Mouse (Mus musculus) spleen, postnatal 36 days (tissue): ENCODE measurements around the gene Zfp804b.
"Not testable (repeated sequence)": the region's sequence is repeated elsewhere in the genome, so short reads cannot be mapped to it uniquely, and the experiment has no call there.

Source experiments
- DNase-seq, 2 experiments: peaks; one replicate each; pipeline ENCODE4 v3.0.0; 2022; ENCODE audit warnings: low spot score in 2 of 2, mixed read lengths in 1 of 2

Zfp804b gene

DNA sequence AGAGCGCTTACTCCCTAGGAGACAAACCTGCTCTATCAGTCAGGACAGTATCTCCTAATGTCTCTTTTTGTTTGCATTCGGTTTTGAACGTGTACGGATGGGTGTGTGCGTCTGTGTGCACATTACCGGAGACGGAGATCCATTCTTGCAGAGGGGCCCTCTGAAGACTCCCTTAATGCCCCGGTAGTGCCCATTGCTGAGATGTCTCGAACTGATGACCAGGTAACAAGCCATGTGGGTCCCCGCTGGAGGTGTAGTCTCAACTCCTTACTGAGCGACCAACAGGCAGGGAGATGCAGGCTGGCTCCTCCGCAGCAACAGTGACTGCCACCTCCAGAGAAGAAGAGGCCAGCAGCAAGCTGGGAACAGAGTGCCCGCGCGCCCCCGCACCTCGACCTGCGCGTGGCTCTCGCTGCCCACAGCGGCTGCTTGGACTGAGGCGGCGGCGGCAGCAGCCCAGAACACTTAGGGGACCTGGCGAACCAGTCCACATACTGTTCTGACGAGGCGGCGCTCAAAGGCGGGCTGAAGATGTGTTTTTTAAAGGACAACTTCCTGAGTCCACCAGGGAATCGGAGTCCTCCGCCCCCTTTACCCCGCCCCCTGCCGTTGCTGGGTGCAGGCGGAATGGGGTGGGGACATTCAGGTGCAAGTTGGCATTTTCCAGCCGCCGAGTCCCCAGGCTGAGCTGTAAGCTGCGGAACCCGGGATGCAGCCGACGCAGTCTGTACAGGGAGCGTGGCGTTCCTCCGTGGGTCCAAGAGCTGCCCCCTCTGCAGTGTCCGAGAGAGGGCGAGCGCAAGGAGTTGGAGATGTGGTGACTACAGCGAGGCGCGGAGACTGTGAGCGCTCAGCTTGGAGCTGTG, at the start of gene Zfp804b:
Gene Zfp804b (minus strand): TSS at position 612 of the 866 bp plus-strand sequence.
- no peak for DNase-seq

DNA sequence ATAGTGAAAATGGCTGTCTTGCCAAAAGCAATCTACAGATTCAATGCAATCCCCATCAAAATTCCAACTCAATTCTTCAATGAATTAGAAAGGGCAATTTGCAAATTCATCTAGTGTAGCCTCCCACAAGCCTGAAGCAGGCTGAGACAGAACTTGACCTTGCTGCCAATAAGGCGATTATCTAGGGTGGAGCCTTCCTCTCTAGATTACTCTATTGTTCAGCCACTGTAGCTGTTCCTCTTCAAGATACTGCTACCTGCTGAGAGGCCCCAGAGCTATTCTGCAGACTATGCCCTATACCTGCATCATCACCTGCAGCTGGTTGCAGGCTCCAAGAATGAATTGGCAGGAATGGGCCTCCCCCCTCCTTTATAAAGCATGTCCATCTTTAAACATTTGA, 20.1 kb upstream of the Zfp804b start:
- DNase-seq: not testable (repeated sequence)

DNA sequence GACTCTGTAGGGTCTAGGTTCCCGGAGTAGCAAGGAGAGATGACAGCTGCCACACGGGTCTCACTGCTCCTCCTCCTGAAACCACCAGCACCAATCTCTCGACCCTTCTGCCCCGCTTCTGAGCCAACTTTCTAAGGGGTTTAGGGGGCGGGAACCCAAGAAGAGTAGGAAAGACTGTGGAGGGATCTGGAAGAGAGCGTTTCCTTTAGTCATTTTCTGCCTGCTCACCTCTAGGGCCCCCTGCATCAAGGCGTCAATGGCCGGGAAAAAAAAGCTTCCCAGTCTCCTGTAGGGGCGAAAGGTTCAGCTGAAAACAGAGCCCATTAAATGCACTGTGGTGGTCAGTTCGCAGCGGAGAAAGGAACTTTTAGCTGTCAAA, 444 bp upstream of the Zfp804b start:
- DNase-seq: no peak

DNA sequence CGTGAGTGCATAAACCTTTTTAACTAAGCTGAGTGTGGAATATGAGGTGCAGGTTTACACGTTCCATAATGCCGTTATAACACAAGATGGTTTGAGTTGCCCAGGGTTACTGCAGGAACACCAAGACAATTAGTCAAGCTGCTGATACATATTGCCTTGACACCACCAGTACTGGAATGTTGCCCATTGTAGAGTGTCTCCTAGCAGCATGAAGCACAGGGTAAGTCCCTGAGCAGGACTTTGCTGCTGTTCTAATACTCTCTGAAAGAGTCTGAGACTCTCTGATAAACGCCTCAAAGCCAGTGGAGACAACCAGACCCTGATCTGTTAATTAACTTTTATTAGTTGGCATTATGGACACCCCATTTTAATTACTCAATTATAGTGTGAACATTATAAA, 19.0 kb downstream of the Zfp804b start:
- DNase-seq: no peak

DNA sequence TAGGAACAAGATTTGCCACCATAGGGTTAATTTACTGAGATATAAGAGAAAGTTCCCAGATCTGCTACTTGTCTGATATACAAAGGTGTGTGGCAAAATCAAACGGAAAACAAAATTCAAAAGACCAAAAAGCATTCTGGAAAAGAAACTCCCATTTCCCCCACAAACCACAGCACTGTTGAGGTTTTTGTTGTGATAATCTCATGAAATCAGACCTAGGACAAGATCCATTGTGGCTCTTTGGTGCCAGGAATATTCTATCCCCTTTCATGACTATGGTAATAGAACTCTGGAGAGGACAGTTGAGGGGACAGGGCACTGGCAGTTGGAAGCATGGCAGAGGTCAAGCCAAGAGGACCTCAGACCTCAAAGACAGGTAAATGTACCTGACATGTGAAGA, 40.7 kb downstream of the Zfp804b start, which contains the start of gene Tex47:
Gene Tex47 (plus strand): TSS at position 301 of the 400 bp plus-strand sequence.
- no peak for DNase-seq

DNA sequence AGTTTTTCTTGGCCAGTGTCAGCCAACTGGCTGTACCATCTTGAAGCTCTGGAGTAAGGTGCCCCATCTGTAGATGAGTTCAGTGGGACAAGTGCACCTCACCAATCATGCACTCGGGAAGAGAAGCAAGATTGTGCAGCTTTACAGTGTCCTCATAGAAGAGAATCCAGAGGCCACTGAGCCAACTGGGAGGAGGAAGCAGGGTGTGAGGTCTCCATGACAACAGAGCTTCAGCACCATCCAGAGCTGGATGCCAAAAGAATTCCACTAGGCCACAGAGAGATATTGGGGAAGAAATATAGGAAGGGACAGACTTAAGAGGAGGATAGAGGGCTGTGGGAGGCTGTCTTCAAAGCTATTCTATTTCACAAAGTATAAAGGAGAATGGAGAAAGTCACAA, 41.6 kb downstream of the Zfp804b start:
- DNase-seq: no peak

DNA sequence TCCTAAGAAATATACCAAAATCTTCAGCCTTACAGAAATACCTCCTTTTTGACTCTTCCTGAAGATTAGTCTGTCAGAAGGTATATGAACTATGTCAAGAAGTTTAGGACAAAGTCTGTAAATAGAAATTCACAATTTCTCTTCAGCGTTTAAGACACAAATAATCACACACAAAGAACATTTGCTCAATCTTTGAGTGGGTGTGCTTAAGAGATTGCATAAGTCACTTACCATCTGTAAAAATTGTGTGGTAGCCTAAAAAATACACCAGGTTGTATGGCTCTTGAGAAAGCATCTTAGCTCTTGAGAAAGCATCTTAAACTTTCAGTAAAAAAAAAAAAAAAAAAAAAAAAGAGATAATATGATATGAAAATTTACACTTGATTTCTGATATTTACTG, 60.2 kb downstream of the Zfp804b start:
- DNase-seq: no peak

DNA sequence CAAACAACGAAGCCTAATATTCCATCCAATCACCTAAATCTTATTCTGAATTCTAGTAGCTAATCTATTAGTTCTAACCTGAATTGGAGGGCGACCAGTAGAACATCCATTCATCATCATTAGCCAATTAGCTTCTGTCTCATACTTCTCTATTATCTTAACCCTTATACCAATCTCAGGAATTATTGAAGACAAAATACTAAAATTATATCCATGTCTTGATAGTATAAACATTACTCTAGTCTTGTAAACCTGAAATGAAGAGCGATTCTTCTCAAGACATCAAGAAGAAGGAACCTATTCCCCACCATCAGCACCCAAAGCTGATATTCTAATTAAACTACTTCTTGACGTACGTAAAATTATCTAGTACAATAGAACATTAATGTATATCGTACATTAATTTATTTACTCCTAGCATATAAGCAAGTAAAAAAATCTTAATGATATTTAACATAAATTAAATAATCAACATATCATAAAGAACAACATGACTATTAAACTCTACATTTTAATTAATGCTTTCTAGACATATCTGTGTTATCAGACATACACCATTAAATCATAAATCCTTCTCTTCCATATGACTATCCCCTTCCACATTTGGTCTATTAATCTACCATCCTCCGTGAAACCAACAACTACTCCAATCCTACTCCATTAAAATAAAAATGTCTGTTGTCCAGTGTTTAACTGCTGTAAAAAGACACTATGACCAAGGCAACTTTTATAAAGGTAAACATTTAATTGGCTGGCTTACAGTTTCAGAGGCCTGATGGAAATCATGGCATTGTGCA, 67.7 kb downstream of the Zfp804b start:
- DNase-seq: no peak

DNA sequence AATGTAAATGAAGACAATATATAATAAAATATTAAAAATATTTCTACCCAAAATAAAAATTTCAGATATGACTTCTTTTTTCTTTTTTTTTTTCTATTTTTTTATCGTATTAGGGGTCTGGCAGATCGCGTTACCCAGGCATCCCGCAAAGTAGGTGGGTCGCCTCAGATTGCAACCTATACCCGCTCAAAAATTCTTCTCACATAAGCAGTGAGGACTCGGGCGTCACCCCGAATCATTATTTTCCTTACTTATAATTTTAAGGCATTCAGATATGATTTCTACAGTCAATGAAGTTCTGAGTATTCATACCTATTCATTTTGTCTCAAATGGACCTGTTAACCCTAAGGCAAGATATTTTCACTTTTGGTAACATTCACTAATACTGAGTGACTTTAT, 167.0 kb downstream of the Zfp804b start:
- no peak for DNase-seq

DNA sequence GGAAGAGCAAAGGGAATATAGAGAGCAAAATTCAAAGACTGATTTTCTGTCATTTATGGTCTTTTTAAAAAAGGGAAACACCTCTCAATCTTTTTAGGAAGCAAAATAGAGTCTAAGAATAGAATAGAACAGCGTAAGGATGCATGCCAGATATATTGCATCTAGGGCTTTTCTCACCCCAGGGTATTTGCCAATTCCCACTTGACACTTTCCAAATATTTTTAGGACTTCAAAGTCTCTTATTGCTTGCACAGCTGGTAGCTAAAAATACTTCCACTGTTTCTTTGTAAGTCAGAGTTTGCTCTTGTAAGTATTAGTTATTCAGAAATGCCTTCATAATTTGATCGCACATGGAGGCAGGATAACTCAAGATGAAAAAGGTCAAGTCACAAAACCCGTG, 204.9 kb downstream of the Zfp804b start:
- DNase-seq: no peak

DNA sequence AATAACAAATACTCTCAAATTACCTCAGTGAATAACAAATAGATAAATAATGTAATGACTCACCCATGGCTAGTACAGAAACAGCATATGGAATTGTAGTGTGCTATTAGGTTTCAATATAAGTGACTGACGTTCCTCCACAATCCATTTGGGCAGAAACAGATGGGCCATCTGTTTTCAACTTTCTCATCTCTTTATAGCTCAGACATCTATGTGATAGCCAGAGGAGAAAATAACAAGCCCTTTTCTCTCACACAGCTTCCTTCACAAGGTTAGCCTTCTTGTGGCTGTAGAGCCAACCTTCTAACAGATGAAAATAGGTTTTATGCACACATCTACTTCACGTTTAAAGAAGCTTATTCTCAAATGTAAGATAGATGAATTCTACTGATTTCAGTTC, 242.2 kb downstream of the Zfp804b start:
- DNase-seq: no peak

DNA sequence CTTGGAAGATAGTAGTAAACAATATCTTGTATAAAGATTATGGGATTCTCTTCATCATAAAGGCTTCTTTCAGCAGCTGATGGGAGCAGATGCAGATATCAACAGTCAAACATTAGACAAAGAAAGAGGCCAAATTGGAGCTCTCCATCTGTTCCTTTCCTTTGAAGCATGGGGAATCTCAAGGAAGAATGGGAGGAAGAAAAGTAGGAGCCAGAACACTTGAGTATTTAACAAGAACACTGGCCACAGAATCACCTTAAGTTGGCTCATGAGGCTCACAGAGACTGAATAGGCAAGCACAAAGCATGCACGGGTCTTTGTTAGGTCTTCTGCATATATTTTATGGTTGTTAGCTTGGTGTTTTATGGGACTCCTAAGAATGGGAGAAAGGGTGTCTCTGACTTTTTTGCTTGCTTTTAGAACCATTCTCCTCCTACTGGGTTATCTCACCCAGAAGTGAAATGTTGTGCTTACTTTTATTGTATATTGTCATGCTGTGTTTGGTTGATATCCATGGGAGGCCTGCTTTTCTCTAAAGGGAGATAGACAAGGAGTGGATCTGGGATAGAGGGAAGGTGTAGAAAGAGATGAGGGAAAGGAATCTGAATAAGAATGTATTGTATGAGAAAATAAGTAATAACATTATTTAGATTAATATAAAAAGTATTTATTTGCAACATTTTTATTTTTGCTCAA, 270.5 kb downstream of the Zfp804b start:
- no peak for DNase-seq

DNA sequence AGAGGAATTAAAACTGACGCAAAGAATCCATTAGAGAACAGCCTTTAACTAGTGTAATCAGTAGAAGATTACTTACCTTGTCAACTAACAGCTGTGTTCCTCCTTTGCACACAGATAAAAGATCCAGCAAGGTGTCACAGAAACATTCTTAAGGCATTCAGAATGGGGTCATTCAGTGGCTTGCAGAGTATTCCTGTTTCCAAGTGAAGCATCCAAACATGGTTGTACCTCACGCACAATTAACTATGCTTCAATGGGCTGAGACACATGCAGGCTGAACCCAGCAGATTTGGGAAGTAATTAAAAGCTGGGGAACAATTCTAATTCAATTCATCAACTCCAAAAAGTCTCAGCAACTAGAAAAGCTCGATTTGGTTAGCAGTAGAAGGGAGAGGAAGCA, 337.1 kb downstream of the Zfp804b start:
- DNase-seq: no peak

DNA sequence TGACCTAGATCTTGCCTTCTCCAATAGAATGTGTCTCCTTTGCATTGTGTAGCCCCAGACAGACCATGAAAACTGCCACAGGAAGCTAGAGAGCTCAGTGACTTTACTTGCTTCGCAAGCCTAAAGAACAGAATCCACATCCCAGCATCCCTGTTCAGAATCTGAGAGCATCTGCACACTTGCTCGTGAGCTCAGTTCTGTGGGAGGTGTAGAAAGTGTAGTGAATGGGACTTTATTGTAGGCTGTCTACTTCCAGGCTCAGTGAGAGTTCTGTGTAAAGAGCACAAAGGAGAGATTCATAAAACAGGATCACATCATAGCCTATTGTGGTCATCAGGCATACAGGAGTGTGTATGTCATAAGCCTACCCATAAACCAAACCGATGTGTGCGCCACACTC, 360.6 kb downstream of the Zfp804b start:
- DNase-seq: no peak

DNA sequence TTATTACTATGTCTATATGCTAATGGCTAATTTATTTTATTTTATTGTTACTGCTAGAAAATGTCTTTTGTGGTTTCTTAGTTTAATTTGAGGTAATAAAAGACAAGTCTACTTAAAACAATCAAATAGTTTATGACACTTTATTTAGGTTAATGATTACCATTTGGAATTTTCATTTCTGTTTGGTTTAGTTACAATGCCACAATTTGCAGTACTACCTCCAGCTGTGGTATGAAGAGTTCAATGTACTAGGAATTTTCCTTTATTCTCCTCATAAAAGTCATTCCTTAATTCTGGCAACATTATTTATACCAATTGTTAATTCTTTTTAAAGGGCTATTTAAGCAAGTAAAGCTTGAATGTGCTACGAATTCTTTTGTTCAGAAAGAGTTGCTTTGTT, 409.7 kb downstream of the Zfp804b start:
- no peak for DNase-seq

DNA sequence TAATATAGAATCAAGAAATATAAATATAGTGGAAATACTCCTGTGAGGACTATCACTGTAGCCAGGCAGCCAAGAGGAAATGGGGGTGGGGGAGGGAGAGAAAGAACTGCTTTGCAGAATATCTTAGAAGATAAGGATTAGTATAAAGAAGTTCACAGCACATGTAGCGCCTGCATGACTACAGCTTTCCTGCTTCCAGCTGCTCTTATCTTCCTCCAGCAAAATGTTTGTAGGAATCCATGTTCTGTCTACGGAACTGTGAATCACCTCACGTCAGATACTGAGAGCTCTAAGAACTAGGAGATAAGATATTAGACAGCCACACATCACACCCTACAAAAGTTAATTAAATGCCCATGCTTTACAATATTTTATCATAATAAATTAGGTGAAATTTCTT, 433.3 kb downstream of the Zfp804b start:
- DNase-seq: no peak

DNA sequence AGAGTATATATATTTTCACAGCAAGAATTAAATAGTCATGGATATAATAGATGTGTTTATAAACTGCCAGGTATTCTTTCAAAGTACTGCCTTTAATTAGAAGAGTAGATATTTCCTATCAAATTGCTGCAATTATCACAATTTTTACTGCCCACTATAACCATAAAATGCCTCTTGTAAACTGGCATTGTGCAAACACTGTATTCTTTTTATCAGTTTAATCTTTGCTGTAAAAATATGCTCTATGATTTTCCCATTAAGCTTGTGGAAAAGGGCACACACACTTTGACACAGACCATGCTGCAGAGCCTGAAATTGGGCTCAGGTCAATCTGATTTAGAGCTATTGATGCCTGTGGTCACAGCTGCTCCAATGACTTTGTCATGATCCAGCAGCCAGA, 463.2 kb downstream of the Zfp804b start:
- DNase-seq: no peak

DNA sequence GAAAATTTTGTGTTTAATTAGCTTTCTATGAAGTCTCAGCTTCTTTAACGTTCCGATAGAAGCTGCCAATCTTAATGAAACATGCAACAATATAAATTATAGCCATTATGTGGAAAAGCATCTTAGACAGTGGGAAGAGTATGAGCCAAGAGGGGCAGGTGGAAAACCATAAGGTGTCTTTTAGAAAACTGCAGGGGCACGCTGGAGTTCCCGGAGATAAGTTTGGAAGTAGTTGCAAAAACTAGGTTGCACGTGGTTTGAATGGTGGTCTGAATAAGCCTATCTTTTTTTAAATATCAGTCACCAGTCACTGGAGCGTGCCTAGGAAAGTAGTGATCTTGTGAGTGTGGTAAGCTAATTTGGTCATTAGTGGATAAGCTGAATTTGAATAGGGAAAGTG, 473.0 kb downstream of the Zfp804b start:
- no peak for DNase-seq

DNA sequence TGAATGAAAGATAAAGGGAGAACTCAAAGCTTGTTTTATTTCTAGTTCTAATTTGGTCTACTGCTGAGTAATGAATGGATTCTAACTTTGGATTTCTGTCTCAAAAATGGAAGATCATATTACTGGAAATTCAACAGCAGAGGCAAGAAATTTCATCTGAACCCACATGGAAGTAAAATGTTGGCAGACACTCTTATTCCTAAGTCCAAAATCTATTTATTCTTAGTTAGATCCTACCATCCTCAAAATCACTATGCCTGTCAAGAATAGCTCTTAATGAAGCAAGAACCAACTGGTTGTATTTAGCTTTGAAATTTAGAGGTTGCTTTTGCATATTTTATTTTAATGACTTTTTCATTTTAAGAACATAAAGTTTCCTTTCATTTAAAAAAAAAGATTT, 473.6 kb downstream of the Zfp804b start:
- no peak for DNase-seq

DNA sequence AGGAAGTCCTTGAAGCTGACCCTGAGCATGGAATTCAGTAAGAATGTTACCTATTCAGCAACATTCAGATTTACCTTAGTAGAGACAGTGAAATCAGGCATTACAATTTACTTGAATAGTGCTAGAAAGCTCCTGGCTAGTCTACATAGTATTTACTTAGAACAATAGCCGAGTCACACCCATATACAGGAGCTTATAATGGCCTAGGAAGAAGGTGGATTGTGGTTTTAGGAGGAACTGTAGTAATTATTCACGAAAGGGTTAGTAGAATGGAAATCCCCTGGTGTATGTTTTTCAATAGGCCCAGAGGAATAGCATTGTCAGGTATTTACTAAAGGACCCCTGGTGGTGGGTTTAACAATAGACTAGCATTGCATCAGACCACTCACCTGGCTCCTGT, 549.2 kb downstream of the Zfp804b start:
- no peak for DNase-seq

DNA sequence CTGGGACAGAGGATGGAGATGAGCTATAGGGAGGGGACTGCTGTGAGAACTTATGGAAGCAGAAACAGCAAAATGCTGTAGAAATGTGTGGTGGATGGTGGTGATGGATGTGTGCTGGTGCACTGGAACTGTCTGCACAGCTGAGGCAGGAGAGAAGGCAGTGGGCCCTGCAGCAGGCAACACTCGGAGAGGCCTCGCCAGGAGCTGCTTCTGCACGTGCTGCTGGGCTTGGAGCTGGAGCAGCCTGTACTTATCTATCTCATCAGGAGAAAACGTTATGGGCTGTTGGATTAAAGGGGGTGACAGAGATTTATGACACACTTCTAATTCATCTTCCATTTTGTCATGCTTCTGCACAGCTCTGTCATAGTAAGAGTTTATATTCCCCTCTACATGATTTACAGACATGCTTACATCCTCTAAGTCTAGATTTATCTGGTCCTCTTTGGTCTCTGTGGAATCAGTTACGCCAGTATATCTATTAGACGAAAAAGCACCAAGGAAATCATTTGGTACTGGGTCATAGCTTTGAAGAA, 575.1 kb downstream of the Zfp804b start:
- no peak for DNase-seq
